Mouse (Mus musculus): ENCODE measurements around the gene Il31ra. TPM values are rescaled to one million over a fixed set of nuclear protein-coding genes. Genes with fewer than 3 reads are reported as not detected.
A peak's percentile ranks its signal among the peaks of the same experiment; 100 is the strongest.

The Il31ra gene
- polyA plus RNA-seq, 1 experiment from 2014 or later: not detected

DNA sequence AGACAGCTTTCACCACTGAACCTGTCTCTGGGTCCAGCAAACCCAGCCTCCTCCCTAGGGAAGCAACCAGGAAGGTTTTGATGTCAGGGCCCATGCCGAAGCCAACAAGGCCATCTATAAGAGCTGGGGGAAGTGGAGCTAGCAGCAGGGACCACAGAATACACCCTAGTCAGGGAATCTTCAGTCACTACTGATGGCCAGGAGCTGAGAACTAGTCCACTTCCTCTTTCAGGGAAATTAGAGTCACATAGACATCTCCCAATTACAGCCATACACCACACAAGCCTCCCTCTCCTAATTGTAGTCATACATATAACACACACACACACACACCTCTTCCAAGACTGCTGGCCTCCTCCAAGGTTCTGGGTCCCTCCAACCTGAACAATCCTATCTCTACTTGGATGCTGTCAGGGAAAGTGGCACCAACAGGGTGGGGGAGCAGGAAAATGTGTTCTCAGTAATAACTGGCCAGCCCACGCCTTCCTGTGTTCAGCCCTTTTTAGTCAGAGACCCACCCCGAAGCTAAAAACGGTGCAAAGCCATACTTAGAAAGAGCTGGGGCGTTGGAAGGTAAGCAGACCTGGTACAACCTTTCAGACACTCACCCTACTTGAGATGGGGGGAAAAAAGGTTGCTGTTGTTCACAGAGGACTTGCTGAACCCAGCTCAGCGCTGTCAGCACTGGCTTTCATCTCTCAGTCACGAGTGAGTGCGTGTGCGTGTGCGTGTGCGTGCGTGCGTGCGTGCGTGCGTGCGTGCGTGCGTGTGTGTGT, 83.5 kb downstream of the Il31ra start:
- no peak for TF ChIP-seq CTCF (IDR thresholded peaks at IDR 0.05)

DNA sequence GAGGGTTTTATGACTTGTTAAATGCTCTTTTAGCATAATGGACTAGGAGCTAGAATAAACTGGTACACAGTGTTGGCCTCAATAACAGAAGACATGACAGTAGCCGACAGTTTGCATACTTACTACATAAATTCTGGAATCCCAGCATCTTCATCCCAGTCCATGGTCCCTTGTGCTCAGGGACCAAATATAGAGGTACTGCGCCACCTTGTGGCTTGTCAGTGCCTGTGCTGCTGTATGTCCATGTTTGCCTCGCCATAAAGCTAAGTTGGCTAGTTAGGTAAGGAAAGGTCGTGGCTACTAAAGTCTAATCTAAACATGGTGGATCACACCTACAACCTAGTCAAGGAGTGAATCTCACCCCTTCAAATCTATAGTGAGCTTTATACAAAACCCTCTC, 84.7 kb downstream of the Il31ra start:
- H3K27me3 ChIP-seq: no peaks in the 10 kb centered on the region
- TF ChIP-seq CTCF (IDR thresholded peaks at IDR 0.05): peak; percentile 91
- CTCF ChIA-PET: interaction anchor here (0.6 to 3.9 kb wide), 17 partner anchors 11 to 236 kb away, joined by 3 to 35 read pairs (median 3); no protein-coding TSS in a partner anchor
- DNase-seq (ENCODE audit: low read depth, low spot score): no peak
- no peak for ATAC-seq
- POLR2A ChIA-PET: interaction anchor here (1.1 kb wide), 1 partner anchor 200 kb away, joined by 3 read pairs; no protein-coding TSS in a partner anchor
- in situ Hi-C loops (cut with MboI; ENCODE audit: low pct_unique_long_range_greater_than_20kb): no loop called here

More for the DNA sequence above, 83.5 kb downstream of the Il31ra start:
- DNase-seq (ENCODE audit: low read depth, low spot score): no peak
- POLR2A ChIA-PET: no interaction called here
- H3K27me3 ChIP-seq: no peaks in the 10 kb centered on the region
- no peak for ATAC-seq
- in situ Hi-C loops (cut with MboI; ENCODE audit: low pct_unique_long_range_greater_than_20kb): no loop called here
- CTCF ChIA-PET: interaction anchor here (2.9 to 3.9 kb wide), 2 partner anchors 201 to 205 kb away, joined by 14 to 34 read pairs; no protein-coding TSS in a partner anchor

DNA sequence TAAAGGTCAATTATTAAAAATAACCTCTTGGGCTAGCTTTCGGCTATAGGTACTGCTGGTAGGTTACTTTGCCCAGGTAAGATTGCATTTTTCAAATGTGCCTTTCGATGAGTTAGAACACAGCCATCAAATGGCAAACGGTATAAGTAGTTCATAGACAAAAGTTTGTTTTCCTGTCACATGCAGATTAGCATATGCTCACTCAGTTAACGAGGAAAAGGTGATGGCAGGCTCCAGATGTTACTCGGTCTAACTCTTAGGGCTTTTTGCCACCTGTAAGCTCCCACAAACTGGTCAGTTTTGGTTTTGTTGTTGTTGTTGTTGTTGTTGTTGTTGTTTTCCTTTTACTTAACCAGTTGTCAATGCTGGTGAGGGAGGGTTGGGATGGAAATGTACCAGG, 85.7 kb downstream of the Il31ra start:
- POLR2A ChIA-PET: interaction anchor here (0.6 kb wide), 1 partner anchor 606 kb away, joined by 3 read pairs; no protein-coding TSS in a partner anchor

DNA sequence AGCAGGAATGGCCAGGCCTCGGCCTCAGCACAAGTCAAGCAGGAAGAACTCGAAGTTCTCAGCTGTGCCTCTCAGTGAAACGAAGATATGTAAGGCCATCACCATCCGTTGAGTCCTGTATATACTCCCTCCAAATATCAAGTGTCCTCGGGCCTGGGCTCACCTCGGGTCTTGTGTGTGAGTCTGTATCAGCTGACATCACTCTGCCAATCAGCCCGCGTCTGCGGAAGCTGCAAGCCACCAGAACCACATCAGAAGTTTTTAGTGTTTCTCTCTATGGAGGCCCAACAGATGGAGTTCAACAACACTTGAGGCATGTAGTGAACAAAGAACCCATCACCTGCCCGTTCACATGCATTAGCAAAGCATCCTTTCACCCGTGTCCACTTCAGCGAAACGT, 86.5 kb downstream of the Il31ra start:
- in situ Hi-C loops (cut with MboI; ENCODE audit: low pct_unique_long_range_greater_than_20kb): no loop called here
- POLR2A ChIA-PET: no interaction called here
- no peaks in the 10 kb centered on the region for H3K27me3 ChIP-seq
- ATAC-seq (no peak), DNase-seq (ENCODE audit: low read depth, low spot score) (no peak)
- CTCF ChIA-PET: interaction anchor here (1.3 to 3.9 kb wide), 3 partner anchors 9 to 198 kb away, joined by 3 to 35 read pairs (median 34); no protein-coding TSS in a partner anchor
- TF ChIP-seq CTCF (IDR thresholded peaks at IDR 0.05): no peak

More for the DNA sequence above, 85.7 kb downstream of the Il31ra start:
- DNase-seq (ENCODE audit: low read depth, low spot score): no peak
- H3K27me3 ChIP-seq: no peaks in the 10 kb centered on the region
- CTCF ChIA-PET: interaction anchor here (0.9 to 3.9 kb wide), 9 partner anchors 10 to 210 kb away, joined by 3 to 35 read pairs (median 4); no protein-coding TSS in a partner anchor
- no peak for ATAC-seq
- in situ Hi-C loops (cut with MboI; ENCODE audit: low pct_unique_long_range_greater_than_20kb): no loop called here
- TF ChIP-seq CTCF (IDR thresholded peaks at IDR 0.05): no peak

DNA sequence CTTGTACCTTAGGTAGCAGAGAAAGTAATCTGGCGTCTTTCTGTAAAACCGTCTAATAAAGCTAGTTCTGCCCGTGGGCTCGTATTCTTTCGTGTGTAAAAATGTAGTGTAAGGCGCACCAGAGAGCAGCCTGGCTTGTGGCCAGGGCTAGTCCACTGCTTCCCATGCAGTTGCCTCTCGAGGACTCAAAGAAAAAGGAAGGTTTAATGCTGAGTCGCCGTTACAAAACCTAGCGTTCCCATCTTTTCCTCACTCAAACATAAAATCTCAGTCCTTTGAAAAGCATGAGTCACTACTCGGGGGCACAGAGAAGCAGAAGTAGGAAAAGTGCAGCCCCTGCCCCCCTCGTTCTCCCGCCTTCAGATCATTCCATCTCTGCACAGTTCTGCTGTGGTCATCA, 87.4 kb downstream of the Il31ra start:
- POLR2A ChIA-PET: no interaction called here
- in situ Hi-C loops (cut with MboI; ENCODE audit: low pct_unique_long_range_greater_than_20kb): no loop called here
- CTCF ChIA-PET: interaction anchor here (3.6 to 3.9 kb wide), 2 partner anchors 24 to 197 kb away, joined by 34 to 35 read pairs; no protein-coding TSS in a partner anchor
- no peak for TF ChIP-seq CTCF (IDR thresholded peaks at IDR 0.05)
- ATAC-seq (no peak), DNase-seq (ENCODE audit: low read depth, low spot score) (no peak)
- H3K27me3 ChIP-seq: no peaks in the 10 kb centered on the region

DNA sequence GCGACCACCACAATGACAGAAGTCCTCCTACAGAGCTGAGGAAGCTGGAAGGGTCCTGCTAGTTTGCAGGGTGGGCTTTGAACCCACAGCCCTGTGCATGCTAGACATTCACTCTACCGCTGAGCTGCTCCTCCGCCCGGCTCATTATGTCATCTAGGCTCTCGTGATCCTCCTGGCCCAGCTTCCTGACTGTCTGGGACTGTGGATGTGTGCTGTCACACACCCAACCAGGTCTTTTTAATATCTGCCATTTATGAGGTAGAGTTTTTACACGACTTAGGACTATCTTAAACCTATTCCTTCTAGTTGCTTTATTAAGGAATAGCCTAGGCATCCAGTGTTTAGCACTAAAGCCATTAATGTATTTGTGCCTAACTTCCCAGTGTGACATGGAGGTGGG, 88.7 kb downstream of the Il31ra start:
- TF ChIP-seq CTCF (IDR thresholded peaks at IDR 0.05): no peak

DNA sequence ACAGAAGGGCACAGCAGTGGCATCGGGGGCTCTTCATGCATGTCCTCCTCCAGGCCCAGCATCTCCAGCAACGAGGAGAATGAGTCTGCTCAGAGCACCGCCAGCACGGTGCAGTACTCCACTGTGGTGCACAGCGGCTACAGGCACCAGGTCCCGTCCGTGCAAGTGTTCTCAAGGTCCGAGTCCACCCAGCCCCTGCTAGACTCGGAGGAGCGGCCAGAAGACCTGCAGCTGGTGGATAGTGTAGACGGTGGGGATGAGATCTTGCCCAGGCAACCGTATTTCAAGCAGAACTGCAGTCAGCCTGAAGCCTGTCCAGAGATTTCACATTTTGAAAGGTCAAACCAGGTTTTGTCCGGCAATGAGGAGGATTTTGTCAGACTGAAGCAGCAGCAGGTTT, 90.3 kb downstream of the Il31ra start:
- DNase-seq (ENCODE audit: low read depth, low spot score) (no peak), ATAC-seq (no peak)
- ChIA-PET POLR2A (no interaction called here), CTCF (interaction anchor here (1.0 kb wide), 1 partner anchor 26 kb away, joined by 4 read pairs; no protein-coding TSS in a partner anchor)
- in situ Hi-C loops (cut with MboI; ENCODE audit: low pct_unique_long_range_greater_than_20kb): no loop called here
- no peak for TF ChIP-seq CTCF (IDR thresholded peaks at IDR 0.05)
- no peaks in the 10 kb centered on the region for H3K27me3 ChIP-seq

More for the DNA sequence above, 88.7 kb downstream of the Il31ra start:
- in situ Hi-C loops (cut with MboI; ENCODE audit: low pct_unique_long_range_greater_than_20kb): no loop called here
- POLR2A ChIA-PET: no interaction called here
- no peak for ATAC-seq
- no peaks in the 10 kb centered on the region for H3K27me3 ChIP-seq
- CTCF ChIA-PET: no interaction called here
- DNase-seq (ENCODE audit: low read depth, low spot score): no peak

DNA sequence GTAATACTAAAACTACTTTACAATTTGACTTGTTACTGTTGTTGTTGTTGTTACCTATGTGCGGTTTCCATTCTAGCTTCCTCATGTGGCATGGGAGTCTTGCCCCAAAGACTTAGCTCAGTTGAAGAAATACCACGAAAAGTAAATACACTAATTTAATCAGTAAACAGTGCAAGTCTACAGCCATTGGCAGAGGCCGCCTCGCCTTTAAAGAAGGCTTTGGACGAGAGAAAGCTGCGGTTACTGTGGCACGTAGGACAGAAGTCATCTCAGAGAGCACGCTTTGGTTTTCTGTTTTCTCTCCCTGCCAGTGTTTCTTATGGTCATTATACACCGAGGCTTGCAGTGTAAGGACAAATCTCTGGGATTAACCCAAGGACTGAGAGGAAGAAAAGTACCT, 93.7 kb downstream of the Il31ra start:
- in situ Hi-C loops (cut with MboI; ENCODE audit: low pct_unique_long_range_greater_than_20kb): no loop called here
- H3K27me3 ChIP-seq: no peaks in the 10 kb centered on the region

DNA sequence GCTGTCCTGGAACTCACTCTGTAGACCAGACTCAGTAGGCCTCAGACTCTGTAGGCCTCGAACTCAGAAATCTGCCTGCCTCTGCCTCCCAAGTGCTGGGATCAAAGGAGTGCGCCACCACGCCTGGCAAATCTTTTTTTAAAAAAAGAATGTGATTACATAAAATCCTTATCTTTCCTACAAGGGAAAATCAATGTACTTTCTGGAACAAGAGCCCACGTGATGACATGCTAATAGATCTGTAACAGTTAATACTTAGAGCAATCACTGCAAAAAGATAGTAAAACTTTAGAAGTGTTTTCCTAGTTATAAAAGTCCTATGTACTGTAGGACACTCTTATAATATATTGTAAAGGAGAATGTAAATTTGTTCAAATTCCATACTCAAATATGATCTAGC, 94.1 kb downstream of the Il31ra start:
- ChIA-PET POLR2A (no interaction called here), CTCF (no interaction called here)
- no peak for TF ChIP-seq CTCF (IDR thresholded peaks at IDR 0.05)
- DNase-seq (ENCODE audit: low read depth, low spot score): no peak
- in situ Hi-C loops (cut with MboI; ENCODE audit: low pct_unique_long_range_greater_than_20kb): no loop called here
- H3K27me3 ChIP-seq: no peaks in the 10 kb centered on the region
- ATAC-seq: no peak

More for the DNA sequence above, 93.7 kb downstream of the Il31ra start:
- ChIA-PET POLR2A (no interaction called here), CTCF (no interaction called here)
- no peak for TF ChIP-seq CTCF (IDR thresholded peaks at IDR 0.05)
- ATAC-seq: no peak
- DNase-seq (ENCODE audit: low read depth, low spot score): no peak

DNA sequence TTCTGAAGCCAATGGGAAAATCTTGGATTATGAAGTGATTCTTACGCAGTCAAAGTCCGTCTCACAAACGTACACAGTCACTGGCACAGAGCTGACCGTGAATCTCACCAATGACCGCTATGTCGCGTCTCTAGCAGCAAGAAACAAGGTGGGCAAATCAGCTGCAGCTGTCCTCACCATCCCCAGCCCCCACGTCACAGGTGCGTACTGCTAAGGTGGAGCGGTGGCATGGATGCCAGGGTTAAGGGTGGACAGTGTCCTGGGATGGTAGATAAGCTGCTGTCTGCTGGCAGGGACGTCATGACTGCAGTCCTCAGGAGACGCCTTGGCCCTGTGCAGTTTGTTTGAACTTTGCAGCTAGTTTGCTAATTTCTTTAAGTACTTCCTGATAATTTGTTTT, 99.6 kb downstream of the Il31ra start:
- ATAC-seq: no peak
- no peak for DNase-seq (ENCODE audit: low read depth, low spot score)
- H3K27me3 ChIP-seq: no peaks in the 10 kb centered on the region
- no peak for TF ChIP-seq CTCF (IDR thresholded peaks at IDR 0.05)
- in situ Hi-C loops (cut with MboI; ENCODE audit: low pct_unique_long_range_greater_than_20kb): no loop called here
- POLR2A ChIA-PET: no interaction called here
- CTCF ChIA-PET: interaction anchor here (1.2 to 1.6 kb wide), 2 partner anchors 35 to 166 kb away, joined by 3 read pairs; no protein-coding TSS in a partner anchor

DNA sequence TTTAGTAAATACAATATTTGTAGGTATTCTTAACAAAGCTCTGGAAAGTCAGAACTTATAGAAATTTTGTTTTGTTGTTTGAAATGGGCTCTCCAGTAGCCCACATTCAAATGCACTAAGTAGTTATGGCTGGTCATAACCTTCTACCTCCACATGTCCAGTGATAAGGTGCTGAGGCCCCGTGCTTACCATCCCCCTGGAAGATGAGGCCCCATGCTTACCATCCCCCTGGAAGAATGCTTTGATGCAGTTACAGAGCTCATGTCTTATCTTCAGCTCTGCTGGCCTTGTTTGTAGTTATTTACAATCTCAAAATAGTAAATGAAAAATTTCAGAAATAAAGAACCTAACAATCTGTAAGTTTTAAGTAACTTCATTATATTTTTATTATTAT, 101.9 kb downstream of the Il31ra start:
- no peak for ATAC-seq
- no peaks in the 10 kb centered on the region for H3K27me3 ChIP-seq
- no peak for TF ChIP-seq CTCF (IDR thresholded peaks at IDR 0.05)
- in situ Hi-C loops (cut with MboI; ENCODE audit: low pct_unique_long_range_greater_than_20kb): no loop called here
- no peak for DNase-seq (ENCODE audit: low read depth, low spot score)
- ChIA-PET POLR2A (no interaction called here), CTCF (no interaction called here)
